Mouse (Mus musculus): ENCODE measurements around the gene Amz1.

Amz1 gene

GRCm38 (mm10) chr5:140768333-140768732 is 44.4 kb downstream of the Amz1 start:
- DNase-seq: peak; percentile 81

GRCm38 (mm10) chr5:140771612-140772011 is 47.7 kb downstream of the Amz1 start:
- no peak for DNase-seq

GRCm38 (mm10) chr5:140772158-140772557 is 48.2 kb downstream of the Amz1 start:
- no peak for DNase-seq

GRCm38 (mm10) chr5:140775111-140775510 is 51.2 kb downstream of the Amz1 start:
- DNase-seq: no peak

GRCm38 (mm10) chr5:140776968-140777367 is 53.0 kb downstream of the Amz1 start:
- no peak for DNase-seq

GRCm38 (mm10) chr5:140781122-140781521 is 57.2 kb downstream of the Amz1 start:
- DNase-seq: no peak

GRCm38 (mm10) chr5:140781886-140782572 is 58.1 kb downstream of the Amz1 start:
- no peak for DNase-seq

GRCm38 (mm10) chr5:140783577-140783976 is 59.6 kb downstream of the Amz1 start:
- DNase-seq: no peak

GRCm38 (mm10) chr5:140784288-140784687 is 60.4 kb downstream of the Amz1 start:
- no peak for DNase-seq

- DNase-seq: no peak
These were observed 61.4 kb downstream of the Amz1 start for GRCm38 (mm10) chr5:140785240-140785872.

GRCm38 (mm10) chr5:140789561-140789960 is 65.6 kb downstream of the Amz1 start:
- DNase-seq: no peak

- DNase-seq: no peak
These were observed 66.5 kb downstream of the Amz1 start for GRCm38 (mm10) chr5:140790392-140790791.

GRCm38 (mm10) chr5:140790937-140791877 is 67.3 kb downstream of the Amz1 start:
- peak; percentile 64 for DNase-seq

GRCm38 (mm10) chr5:140792233-140792632 is 68.3 kb downstream of the Amz1 start:
- no peak for DNase-seq

GRCm38 (mm10) chr5:140794753-140795152 is 70.8 kb downstream of the Amz1 start:
- DNase-seq: no peak

- no peak for DNase-seq
These were observed 71.2 kb downstream of the Amz1 start for GRCm38 (mm10) chr5:140795176-140795575.

GRCm38 (mm10) chr5:140796051-140796450 is 72.1 kb downstream of the Amz1 start:
- no peak for DNase-seq

- no peak for DNase-seq
These were observed 74.2 kb downstream of the Amz1 start for GRCm38 (mm10) chr5:140798158-140798557.

GRCm38 (mm10) chr5:140798775-140799174 is 74.8 kb downstream of the Amz1 start:
- no peak for DNase-seq

GRCm38 (mm10) chr5:140799190-140799589 is 75.3 kb downstream of the Amz1 start:
- DNase-seq: no peak

GRCm38 (mm10) chr5:140800288-140800923 is 76.5 kb downstream of the Amz1 start:
- peak; percentile 31 for DNase-seq

- DNase-seq: no peak
These were observed 77.9 kb downstream of the Amz1 start for GRCm38 (mm10) chr5:140801782-140802181.

- no peak for DNase-seq
These were observed 82.3 kb downstream of the Amz1 start for GRCm38 (mm10) chr5:140806252-140806651.

All from cerebellum, adult 9-10 months (tissue).